Mouse (Mus musculus): ENCODE measurements around the gene Olfr12.

The Olfr12 gene

GRCm38 (mm10) chr1:92640393-92640792, 22.8 kb downstream of the Olfr12 start:
- DNase-seq (ENCODE audit: low read depth), result peak; percentile 22

- peak; percentile 95 for DNase-seq (ENCODE audit: low read depth)
Measured at GRCm38 (mm10) chr1:92641514-92642272, 24.1 kb downstream of the Olfr12 start, which contains the start of gene Cops9. Gene Cops9 (minus strand): TSS chr1:92641985.

- no peak for DNase-seq (ENCODE audit: low read depth)
Measured at GRCm38 (mm10) chr1:92643691-92644090, 26.1 kb downstream of the Olfr12 start.

DNA sequence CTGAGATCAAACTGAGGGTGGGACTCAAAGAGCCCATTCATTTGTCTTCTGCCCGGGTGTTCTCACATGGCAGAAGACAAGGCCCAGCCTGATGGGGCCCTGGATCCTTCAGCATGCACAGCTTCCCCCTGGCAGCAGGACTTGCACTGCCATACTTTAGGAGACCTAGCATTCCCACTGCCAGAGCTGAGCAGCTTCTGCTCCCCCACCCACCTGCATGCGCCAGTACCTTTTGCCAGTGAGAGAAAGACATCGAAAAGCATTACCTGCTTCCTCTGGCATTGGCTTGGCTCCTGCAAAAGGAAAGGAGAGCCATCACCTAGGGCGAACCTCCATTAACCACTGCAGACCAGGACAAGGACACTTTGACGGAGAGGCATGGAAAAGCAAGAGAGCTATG, 27.3 kb downstream of the Olfr12 start:
- DNase-seq (ENCODE audit: low read depth), result no peak

DNA sequence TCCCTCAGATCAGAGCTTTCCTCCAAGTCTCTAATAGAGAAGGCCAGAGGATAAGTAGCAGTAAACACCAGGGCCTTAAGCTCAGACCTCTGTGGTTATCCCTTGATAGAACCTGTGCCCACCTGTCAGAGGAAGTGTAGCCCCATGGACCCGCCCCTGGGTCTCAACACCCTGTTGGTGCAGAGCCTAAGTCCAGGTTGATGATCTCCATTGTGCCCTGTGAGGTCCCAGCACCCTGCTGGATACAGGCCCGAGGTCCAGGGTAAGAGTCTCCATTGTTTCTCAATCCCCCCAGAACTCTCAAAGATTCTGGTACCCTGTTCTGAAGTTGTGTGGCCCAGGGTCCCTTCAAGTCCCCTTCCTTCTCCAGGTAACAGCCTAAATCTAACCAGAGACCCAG, 28.5 kb downstream of the Olfr12 start:
- DNase-seq (ENCODE audit: low read depth), result no peak

DNA sequence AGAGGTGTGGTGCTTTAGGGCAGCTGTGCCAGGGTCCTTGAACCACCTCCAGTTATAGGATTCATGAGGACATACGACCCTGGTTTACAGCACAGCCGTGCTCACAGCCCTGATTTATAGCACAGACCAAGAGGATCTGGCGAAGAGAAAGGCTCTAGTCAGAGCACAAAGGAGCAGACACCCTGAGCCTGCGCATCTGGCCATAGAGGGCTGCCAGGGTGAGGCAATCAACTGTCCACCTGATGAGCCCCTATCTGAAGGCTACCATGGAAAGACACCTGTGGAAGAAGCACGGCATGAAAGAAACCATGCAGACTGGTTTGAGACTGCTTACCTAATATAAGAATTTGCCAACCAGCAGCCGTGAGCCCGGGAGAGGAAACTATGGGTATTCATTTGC, 29.0 kb downstream of the Olfr12 start:
- no peak for DNase-seq (ENCODE audit: low read depth)

DNA sequence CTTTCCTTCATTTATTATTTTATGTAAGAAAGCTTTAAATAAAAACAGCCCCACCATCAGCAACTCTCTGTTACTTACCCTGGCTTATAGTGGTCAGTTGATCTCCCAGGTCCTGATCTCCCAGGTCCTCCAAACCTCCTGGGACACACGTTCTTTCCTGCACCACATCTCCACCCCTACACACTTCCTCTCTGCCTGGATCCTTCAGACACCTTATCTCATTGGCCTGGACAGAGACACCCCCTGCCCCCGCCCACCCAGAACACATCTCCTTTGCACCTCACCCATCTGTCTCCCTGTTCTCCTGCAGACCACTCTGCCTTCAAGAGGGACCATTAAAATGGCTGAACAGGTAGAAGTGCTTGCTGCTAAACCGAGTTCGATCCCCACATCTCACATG, 29.4 kb downstream of the Olfr12 start:
- no peak for DNase-seq (ENCODE audit: low read depth)

DNA sequence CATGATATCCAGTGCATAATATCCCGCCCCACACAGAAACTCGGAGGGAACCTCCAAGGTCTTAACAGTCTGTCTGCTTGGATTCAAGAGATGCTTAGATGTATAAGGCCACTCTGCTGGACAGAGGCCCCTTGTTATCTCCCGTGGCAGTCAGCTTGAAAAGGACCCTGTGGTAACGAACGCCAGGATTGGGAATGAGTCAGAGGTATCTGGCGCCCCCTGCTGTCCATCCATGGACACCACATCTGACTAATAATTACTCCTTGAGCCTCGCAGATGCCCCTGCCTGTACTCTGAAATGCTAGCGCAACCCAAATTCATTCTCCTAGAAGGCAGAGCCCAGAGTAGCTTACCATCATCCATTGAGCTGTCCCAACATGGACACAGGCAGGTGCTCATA, 30.2 kb downstream of the Olfr12 start:
- DNase-seq (ENCODE audit: low read depth), result peak; percentile 92

DNA sequence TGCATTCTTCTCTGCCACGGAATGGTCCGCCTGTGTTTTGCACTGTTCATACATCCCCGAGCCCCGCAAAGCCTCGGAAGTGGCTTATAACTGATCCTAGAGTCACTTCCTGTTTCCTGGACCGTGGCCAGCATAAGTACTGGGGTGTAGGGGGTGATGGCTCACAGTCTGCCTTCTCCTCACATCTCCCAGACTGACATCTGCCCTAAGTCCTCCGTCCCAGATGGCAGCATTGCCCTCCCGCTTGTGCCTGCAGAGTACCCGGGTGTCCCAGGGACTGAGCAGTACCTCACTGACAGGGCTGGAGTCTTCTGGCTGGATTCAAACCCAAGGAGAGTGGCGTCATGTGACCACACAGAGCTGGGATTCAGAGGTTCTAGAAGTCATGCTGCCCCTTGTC, 30.6 kb downstream of the Olfr12 start:
- peak; percentile 91 for DNase-seq (ENCODE audit: low read depth)

- DNase-seq (ENCODE audit: low read depth), result peak; percentile 92
Measured at GRCm38 (mm10) chr1:92648673-92649072, 31.1 kb downstream of the Olfr12 start, which contains the start of gene Otos. Gene Otos (minus strand): TSS chr1:92648841.

- no peak for DNase-seq (ENCODE audit: low read depth)
Measured at GRCm38 (mm10) chr1:92651467-92651866, 33.9 kb downstream of the Olfr12 start.

GRCm38 (mm10) chr1:92653179-92653578, 35.6 kb downstream of the Olfr12 start:
- no peak for DNase-seq (ENCODE audit: low read depth)

GRCm38 (mm10) chr1:92654676-92655075, 37.1 kb downstream of the Olfr12 start:
- DNase-seq (ENCODE audit: low read depth), result no peak

DNA sequence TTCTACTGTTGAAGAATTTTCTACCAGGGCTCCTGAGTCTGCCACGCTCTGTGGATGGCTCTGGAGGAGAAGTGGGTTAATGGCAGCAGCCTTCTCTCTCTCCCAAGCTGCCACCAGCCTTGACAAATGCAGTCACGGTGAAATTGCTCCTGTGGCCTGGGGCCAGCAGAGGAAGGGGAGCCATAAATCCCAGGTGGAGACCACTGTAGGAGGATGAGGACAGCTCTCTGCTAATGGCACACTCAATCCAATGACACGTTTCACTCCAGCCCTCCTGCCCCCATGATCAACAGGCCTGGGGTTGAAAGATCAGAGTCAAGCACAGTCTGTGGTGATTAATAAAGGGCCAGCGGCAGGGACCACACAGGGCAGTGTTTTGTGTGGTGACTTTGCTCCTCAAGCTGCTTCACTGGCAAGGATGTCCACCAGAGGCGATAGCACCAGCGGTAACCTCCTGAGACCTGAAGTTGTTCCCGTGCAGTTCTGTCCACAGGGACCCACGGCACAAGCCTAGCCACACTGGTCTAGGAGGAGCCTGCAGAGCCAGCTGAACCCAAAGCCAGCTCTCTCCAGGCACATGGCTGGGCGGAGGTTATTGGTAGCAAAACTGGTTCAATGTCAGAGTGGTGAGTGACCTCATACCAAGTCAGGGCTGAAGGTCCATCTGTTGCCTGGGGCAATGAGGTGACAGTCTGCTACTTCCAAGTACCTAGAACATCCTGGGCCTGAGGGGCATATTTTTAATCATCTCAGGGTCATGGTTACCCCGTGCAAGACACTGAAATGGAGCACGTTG, 39.6 kb downstream of the Olfr12 start:
- no peak for DNase-seq (ENCODE audit: low read depth)

DNA sequence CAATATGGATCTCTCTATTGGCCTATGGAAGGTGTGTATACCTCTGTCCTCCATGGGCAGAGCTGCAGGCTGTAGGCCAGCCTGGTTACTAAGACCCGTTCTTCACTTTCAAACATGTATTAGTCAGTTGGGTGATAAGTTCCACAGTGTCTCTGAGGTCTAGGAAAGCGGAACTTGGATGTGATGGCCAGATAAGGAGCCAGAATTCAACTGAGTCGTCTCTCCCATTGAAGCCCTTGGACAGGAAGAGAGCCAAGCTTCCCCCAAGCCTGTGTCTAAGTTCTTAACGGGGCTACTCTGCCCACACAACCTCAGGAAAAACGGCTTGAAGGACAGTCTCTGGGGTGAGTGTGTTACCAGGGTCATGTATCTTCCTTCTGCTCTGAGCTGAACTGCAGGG, 41.8 kb downstream of the Olfr12 start:
- DNase-seq (ENCODE audit: low read depth), result peak; percentile 81

DNA sequence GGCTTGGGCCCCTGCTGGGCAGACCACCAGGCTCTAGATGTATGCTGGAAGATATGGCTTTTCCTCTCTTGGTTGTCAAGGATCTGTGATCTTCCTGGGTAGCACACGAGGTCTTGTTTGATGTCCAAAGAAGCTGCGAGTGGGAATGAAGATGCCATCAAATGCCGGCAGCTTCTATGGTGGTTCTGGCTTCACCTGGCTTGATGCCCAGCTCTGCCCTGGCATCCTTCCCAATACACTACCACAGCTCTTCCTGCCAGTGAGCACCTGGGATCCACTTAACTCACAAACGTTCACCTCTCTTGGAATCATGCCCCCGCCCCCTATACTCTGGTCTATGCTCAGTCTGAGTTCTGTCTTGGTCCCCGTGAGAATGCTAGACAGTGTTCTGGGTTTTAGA, 49.5 kb downstream of the Olfr12 start:
- DNase-seq (ENCODE audit: low read depth), result no peak

GRCm38 (mm10) chr1:92669430-92669829, 51.8 kb downstream of the Olfr12 start:
- DNase-seq (ENCODE audit: low read depth), result peak; percentile 36

GRCm38 (mm10) chr1:92671326-92671725, 53.7 kb downstream of the Olfr12 start:
- no peak for DNase-seq (ENCODE audit: low read depth)
